ENCODE assay signal across 8 mouse cellular contexts in genomic region chr9:21166516-21166915, GRCm38 (mm10). TPM values are rescaled to one million over a fixed set of nuclear protein-coding genes. Genes with fewer than 3 reads are reported as not detected.
DNase-seq lines count a peak whose midpoint lies in the region; ATAC-seq and TF ChIP-seq lines count a peak whose summit lies in the region.

No protein-coding gene starts in this region.

- no peak for ATAC-seq in hindbrain, embryonic 11.5 days (ENCODE audit: low FRiP score)
- no peak for ATAC-seq in hindbrain, embryonic 13.5 days (ENCODE audit: low FRiP score)
- no peak for ATAC-seq in midbrain, embryonic 13.5 days

- H3K9ac ChIP-seq in hindbrain, embryonic 11.5 days (ENCODE audit: low read depth, low read length): no peak overlapping the region
- H3K9ac ChIP-seq in hindbrain, embryonic 13.5 days: peak overlapping the region; percentile 68
- no peak overlapping the region for H3K9ac ChIP-seq in midbrain, embryonic 13.5 days (replicated peaks)

- no peak for DNase-seq in hindbrain, embryonic 10.5 days (ENCODE audit: low spot score)
- DNase-seq in hindbrain, embryonic 11.5 days (ENCODE audit: low spot score): no peak
- DNase-seq in urinary bladder, adult 2 months (ENCODE audit: low spot score): no peak
- no peak for DNase-seq in urinary bladder, postnatal 25 days (ENCODE audit: low spot score)
- no peak for DNase-seq in right cerebral cortex, postnatal 25 days

- no peak overlapping the region for H3K4me2 ChIP-seq in hindbrain, embryonic 11.5 days (replicated peaks; ENCODE audit: low read depth, low read length)
- peak overlapping the region; percentile 69 for H3K4me2 ChIP-seq in hindbrain, embryonic 13.5 days
- H3K4me2 ChIP-seq in midbrain, embryonic 13.5 days (replicated peaks): peak overlapping the region; percentile 66

- H3K27ac ChIP-seq in hindbrain, embryonic 10.5 days: peak overlapping the region; percentile 6; the same call in 1 of the 2 replicates
- no peak overlapping the region for H3K27ac ChIP-seq in hindbrain, embryonic 11.5 days (ENCODE audit: low read depth, low read length)
- H3K27ac ChIP-seq in bone marrow macrophage, adult 2 months (ENCODE audit: insufficient read depth, low read depth, low read length): peak overlapping the region; percentile 99
- H3K27ac ChIP-seq in hindbrain, embryonic 13.5 days: no peak overlapping the region
- H3K27ac ChIP-seq in midbrain, embryonic 13.5 days: no peak overlapping the region

- H3K4me3 ChIP-seq in hindbrain, embryonic 10.5 days: peak overlapping the region; percentile 53
- H3K4me3 ChIP-seq in hindbrain, embryonic 11.5 days (ENCODE audit: low read depth, low read length): no peak overlapping the region; the same call in 1 of the 2 replicates
- H3K4me3 ChIP-seq in bone marrow macrophage, adult 2 months (ENCODE audit: insufficient read depth, low read length): peak overlapping the region; percentile 83
- peak overlapping the region; percentile 46 for H3K4me3 ChIP-seq in hindbrain, embryonic 13.5 days
- H3K4me3 ChIP-seq in midbrain, embryonic 13.5 days (replicated peaks): peak overlapping the region; percentile 44

- peaks cover 58% of the 10 kb centered on the region for H3K4me1 ChIP-seq in hindbrain, embryonic 10.5 days (replicated peaks)
- H3K4me1 ChIP-seq in hindbrain, embryonic 11.5 days (replicated peaks; ENCODE audit: control insufficient read depth, insufficient read depth, low read length): peaks cover 17% of the 10 kb centered on the region; the same call in 1 of the 2 replicates
- H3K4me1 ChIP-seq in bone marrow macrophage, adult 2 months (ENCODE audit: control insufficient read depth, insufficient read depth, low read length): peaks cover 28% of the 10 kb centered on the region
- peaks cover 44% of the 10 kb centered on the region for H3K4me1 ChIP-seq in hindbrain, embryonic 13.5 days (replicated peaks)
- peaks cover 42% of the 10 kb centered on the region for H3K4me1 ChIP-seq in midbrain, embryonic 13.5 days (replicated peaks)

- no peak for TF ChIP-seq CTCF in bone marrow macrophage, adult 2 months (IDR thresholded peaks at IDR 0.05; ENCODE audit: low read depth, low read length)

- 39% methylated on average over 3 of the region's 3 CpGs for WGBS in hindbrain, embryonic 10.5 days
- 38% methylated on average over 3 of the region's 3 CpGs for WGBS in hindbrain, embryonic 11.5 days
- 26% methylated on average over 3 of the region's 3 CpGs for WGBS in hindbrain, embryonic 13.5 days
- WGBS in midbrain, embryonic 13.5 days: 39% methylated on average over 3 of the region's 3 CpGs

- no peaks in the 10 kb centered on the region for H3K36me3 ChIP-seq in hindbrain, embryonic 10.5 days
- H3K36me3 ChIP-seq in hindbrain, embryonic 11.5 days (ENCODE audit: control insufficient read depth, insufficient read depth, low read length): no peaks in the 10 kb centered on the region
- H3K36me3 ChIP-seq in hindbrain, embryonic 13.5 days: no peaks in the 10 kb centered on the region
- H3K36me3 ChIP-seq in midbrain, embryonic 13.5 days: no peaks in the 10 kb centered on the region

- peaks cover 71% of the 10 kb centered on the region for H3K27me3 ChIP-seq in hindbrain, embryonic 10.5 days (ENCODE audit: insufficient read depth, poor library complexity, severe bottlenecking)
- peaks cover 52% of the 10 kb centered on the region for H3K27me3 ChIP-seq in hindbrain, embryonic 11.5 days (ENCODE audit: control insufficient read depth, insufficient read depth, low read length)
- H3K27me3 ChIP-seq in hindbrain, embryonic 13.5 days: peaks cover 72% of the 10 kb centered on the region
- peaks cover 73% of the 10 kb centered on the region for H3K27me3 ChIP-seq in midbrain, embryonic 13.5 days

- TF ChIP-seq POLR2A in bone marrow macrophage, adult 2 months (IDR thresholded peaks at IDR 0.05; ENCODE audit: borderline replicate concordance, low read depth, low read length): no peak

- H3K9me3 ChIP-seq in hindbrain, embryonic 10.5 days: no peaks in the 10 kb centered on the region
- no peaks in the 10 kb centered on the region for H3K9me3 ChIP-seq in hindbrain, embryonic 11.5 days (ENCODE audit: control insufficient read depth, low read length)
- H3K9me3 ChIP-seq in hindbrain, embryonic 13.5 days: no peaks in the 10 kb centered on the region
- H3K9me3 ChIP-seq in midbrain, embryonic 13.5 days: no peaks in the 10 kb centered on the region

RNA-seq across cellular contexts. Expression of gene Pde4a, which starts 1.0 kb away (rescaled TPM):
- 3.7 and 6.5 TPM in 2 replicates for polyA plus RNA-seq in hindbrain, embryonic 10.5 days (2016; fragmentation: Nextera tagmentation; extraction: Ambion mirVana)
- polyA plus RNA-seq in hindbrain, embryonic 11.5 days (2014; fragmentation: Nextera tagmentation; extraction: Ambion mirVana): 5.2 and 5.7 TPM in 2 replicates
- 13.2 and 14.2 TPM in 2 replicates for polyA plus RNA-seq in bone marrow macrophage, adult 2 months (2012; ENCODE audit: insufficient read depth, insufficient read length, missing spikeins)
- polyA plus RNA-seq in hindbrain, embryonic 13.5 days (2015; fragmentation: Nextera tagmentation; extraction: Ambion mirVana): 17.6 and 18.8 TPM in 2 replicates
- 20.1 and 20.2 TPM in 2 replicates for polyA plus RNA-seq in midbrain, embryonic 13.5 days (2015; fragmentation: Nextera tagmentation; extraction: Ambion mirVana)
- 8.3 and 11.6 TPM in 2 replicates for polyA plus RNA-seq in urinary bladder, adult 2 months (2012; rRNA removed)

RNA-seq across cellular contexts. Expression of gene Cdc37, which starts 16.7 kb away (rescaled TPM):
- polyA plus RNA-seq in hindbrain, embryonic 10.5 days (2016; fragmentation: Nextera tagmentation; extraction: Ambion mirVana): 333 and 374 TPM in 2 replicates
- 306 and 307 TPM in 2 replicates for polyA plus RNA-seq in hindbrain, embryonic 11.5 days (2014; fragmentation: Nextera tagmentation; extraction: Ambion mirVana)
- 104 and 110 TPM in 2 replicates for polyA plus RNA-seq in bone marrow macrophage, adult 2 months (2012; ENCODE audit: insufficient read depth, insufficient read length, missing spikeins)
- 221 and 223 TPM in 2 replicates for polyA plus RNA-seq in hindbrain, embryonic 13.5 days (2015; fragmentation: Nextera tagmentation; extraction: Ambion mirVana)
- 233 TPM in 2 replicates for polyA plus RNA-seq in midbrain, embryonic 13.5 days (2015; fragmentation: Nextera tagmentation; extraction: Ambion mirVana)
- polyA plus RNA-seq in urinary bladder, adult 2 months (2012; rRNA removed): 198 and 211 TPM in 2 replicates

RNA-seq across cellular contexts. Expression of gene Tyk2, which starts 35.5 kb away (rescaled TPM):
- 15.3 and 15.5 TPM in 2 replicates for polyA plus RNA-seq in hindbrain, embryonic 10.5 days (2016; fragmentation: Nextera tagmentation; extraction: Ambion mirVana)
- polyA plus RNA-seq in hindbrain, embryonic 11.5 days (2014; fragmentation: Nextera tagmentation; extraction: Ambion mirVana): 6.9 and 8.0 TPM in 2 replicates
- 46.3 and 47.1 TPM in 2 replicates for polyA plus RNA-seq in bone marrow macrophage, adult 2 months (2012; ENCODE audit: insufficient read depth, insufficient read length, missing spikeins)
- polyA plus RNA-seq in hindbrain, embryonic 13.5 days (2015; fragmentation: Nextera tagmentation; extraction: Ambion mirVana): 12.4 and 12.8 TPM in 2 replicates
- polyA plus RNA-seq in midbrain, embryonic 13.5 days (2015; fragmentation: Nextera tagmentation; extraction: Ambion mirVana): 11.5 and 12.2 TPM in 2 replicates
- 23.9 and 28.5 TPM in 2 replicates for polyA plus RNA-seq in urinary bladder, adult 2 months (2012; rRNA removed)

Comparison
In these comparisons a context has a peak if more than half of its experiments do, and no peak if none do; other contexts are left out.
1. H3K27ac ChIP-seq: peak in hindbrain, embryonic 10.5 days (single experiment) and bone marrow macrophage, adult 2 months (single experiment); none in hindbrain, embryonic 11.5 days (single experiment), hindbrain, embryonic 13.5 days (single experiment) and midbrain, embryonic 13.5 days (single experiment).